Mouse (Mus musculus) embryonic fibroblast, embryonic 13.5 days (primary cell): Measurements from ENCODE around the gene Fga.

Experiments used
- CTCF ChIP-seq: IDR thresholded peaks from 2 replicates; pipeline ENCODE4 v1.5.1; 2011; ENCODE audit warnings: mild to moderate bottlenecking, control low read depth, low read length, moderate library complexity, borderline replicate concordance; ENCODE audit not compliant: insufficient read depth
- POLR2A ChIP-seq: IDR thresholded peaks from 2 replicates; pipeline ENCODE4 v1.6.1; 2011; ENCODE audit warnings: low read depth, mild to moderate bottlenecking, control low read depth, low read length, moderate library complexity

DNA sequence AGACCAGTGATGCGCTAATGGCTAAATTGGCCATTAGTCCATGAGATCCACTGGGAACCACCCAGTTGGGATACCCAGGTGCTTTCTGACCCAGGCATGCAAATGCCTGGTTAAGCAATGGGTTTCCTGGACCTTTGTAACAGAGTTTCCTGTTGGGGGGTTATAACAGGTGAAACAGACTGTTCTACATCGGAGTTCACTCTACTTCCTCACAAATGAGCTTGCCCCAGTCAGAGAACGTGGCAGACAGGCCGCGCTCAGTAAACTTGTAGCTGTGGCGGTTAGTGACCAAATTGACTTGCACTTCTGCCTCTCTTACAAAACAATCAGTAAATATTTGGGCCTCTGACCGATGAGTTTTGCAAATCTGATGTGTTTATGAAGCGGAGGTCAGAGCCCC is 22.8 kb upstream of the Fga start:
- TF ChIP-seq POLR2A, result no peak
- TF ChIP-seq CTCF, result no peak
